In the genomic region with DNA sequence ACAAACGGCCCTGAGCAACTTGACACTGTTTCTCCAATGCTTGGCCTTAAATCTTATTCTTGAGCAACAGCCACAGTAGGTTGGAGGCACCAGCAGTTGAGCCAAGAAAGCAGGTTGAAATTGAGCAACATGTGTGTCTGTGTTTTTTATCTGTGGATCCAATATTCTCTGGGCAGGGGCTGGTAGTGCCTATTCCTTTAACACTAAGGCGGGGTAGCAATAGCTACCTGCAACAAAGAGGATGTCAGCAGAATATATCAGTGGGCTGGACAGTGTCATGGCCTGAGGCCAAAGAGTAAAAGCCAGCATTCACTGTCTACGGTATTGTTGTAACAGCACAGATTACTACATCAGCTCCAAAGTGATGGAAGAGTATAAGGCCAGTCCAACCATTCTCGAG, we compare ENCODE assay signal across 34 mouse cellular contexts. TPM values are rescaled to one million over a fixed set of nuclear protein-coding genes. Genes with fewer than 3 reads are reported as not detected.
A peak's percentile ranks its signal among the peaks of the same experiment; 100 is the strongest.
DNase-seq lines count a peak whose midpoint lies in the region; ATAC-seq and TF ChIP-seq lines count a peak whose summit lies in the region.
"Had no signal": no experiment of that assay in that cellular context is flagged by ENCODE, and none has a peak within 500 bp of the region (broad histone marks: within the 10 kb centered on the region; RNA-seq: fewer than 3 reads in every experiment).

No protein-coding gene starts in this region.

- H3K27ac ChIP-seq in heart, embryonic 11.5 days (ENCODE audit: low read depth, low read length) = no peak overlapping the region
- no peak overlapping the region for H3K27ac ChIP-seq in liver, adult 2 months (replicated peaks; ENCODE audit: insufficient read depth, low read depth, low read length)
- no peak overlapping the region for H3K27ac ChIP-seq in liver, postnatal 0 days (ENCODE audit: low read depth)
- H3K27ac ChIP-seq: forebrain, embryonic 12.5 days; hindbrain, embryonic 15.5 days; liver, embryonic 15.5 days; lung, embryonic 15.5 days; midbrain, embryonic 12.5 days; neural tube, embryonic 12.5 days; stomach, embryonic 15.5 days had no signal

- H3K27me3 ChIP-seq in heart, embryonic 11.5 days (ENCODE audit: control insufficient read depth, insufficient read depth, low read length) = no peaks in the 10 kb centered on the region
- no peaks in the 10 kb centered on the region for H3K27me3 ChIP-seq in liver, adult 2 months (ENCODE audit: control insufficient read depth, insufficient read depth, low read length)
- H3K27me3 ChIP-seq in liver, postnatal 0 days (ENCODE audit: insufficient read depth, low read length) = no peaks in the 10 kb centered on the region
- H3K27me3 ChIP-seq: forebrain, embryonic 12.5 days; hindbrain, embryonic 15.5 days; liver, embryonic 15.5 days; lung, embryonic 15.5 days; megakaryocyte, embryonic 14.5 days; midbrain, embryonic 12.5 days; neural tube, embryonic 12.5 days; stomach, embryonic 15.5 days had no signal

- whole genome bisulfite sequencing in heart, embryonic 11.5 days (ENCODE audit: insufficient replicate concordance) = 82% methylated on average over 4 of the region's 4 CpGs
- 18% methylated on average over 4 of the region's 4 CpGs for WGBS in liver, adult 2 months
- 69% methylated on average over 4 of the region's 4 CpGs for WGBS in liver, postnatal 0 days (ENCODE audit: insufficient replicate concordance)

- no peak overlapping the region for H3K4me2 ChIP-seq in heart, embryonic 11.5 days
- H3K4me2 ChIP-seq in liver, postnatal 0 days (ENCODE audit: low read depth, low read length) = no peak overlapping the region
- H3K4me2 ChIP-seq: forebrain, embryonic 12.5 days; hindbrain, embryonic 15.5 days; liver, embryonic 15.5 days; lung, embryonic 15.5 days; midbrain, embryonic 12.5 days; neural tube, embryonic 12.5 days; stomach, embryonic 15.5 days had no signal

- no peaks in the 10 kb centered on the region for H3K4me1 ChIP-seq in heart, embryonic 11.5 days (ENCODE audit: control insufficient read depth, insufficient read depth, low read length)
- no peaks in the 10 kb centered on the region for H3K4me1 ChIP-seq in liver, adult 2 months (ENCODE audit: control insufficient read depth, insufficient read depth, low read length)
- no peaks in the 10 kb centered on the region for H3K4me1 ChIP-seq in liver, postnatal 0 days (ENCODE audit: insufficient read depth)
- H3K4me1 ChIP-seq: forebrain, embryonic 12.5 days; hindbrain, embryonic 15.5 days; lung, embryonic 15.5 days; midbrain, embryonic 12.5 days; neural tube, embryonic 12.5 days; stomach, embryonic 15.5 days had no signal

- H3K9ac ChIP-seq in heart, embryonic 11.5 days (ENCODE audit: low read depth, low read length) = no peak overlapping the region
- H3K9ac ChIP-seq in liver, adult 2 months (ENCODE audit: low read depth, low read length) = no peak overlapping the region
- H3K9ac ChIP-seq in liver, postnatal 0 days (replicated peaks) = no peak overlapping the region
- H3K9ac ChIP-seq: forebrain, embryonic 12.5 days; forebrain, postnatal 0 days; hindbrain, embryonic 15.5 days; liver, embryonic 15.5 days; lung, embryonic 15.5 days; midbrain, embryonic 12.5 days; neural tube, embryonic 12.5 days; stomach, embryonic 15.5 days had no signal

- peaks cover 2% of the 10 kb centered on the region; the same call in 1 of the 2 replicates for H3K79me2 ChIP-seq in liver, adult 2 months (ENCODE audit: control insufficient read depth, insufficient read depth, low read length)

- no peak for ATAC-seq in heart, embryonic 11.5 days (replicated peaks; ENCODE audit: insufficient number of reproducible peaks, low FRiP score, low TSS enrichment)
- ATAC-seq in liver, postnatal 0 days = no peak
- ATAC-seq: forebrain, postnatal 0 days; inflammation-experienced regulatory T-cells, adult 6 months had no signal

- TF ChIP-seq POLR2A in liver, adult 2 months (IDR thresholded peaks at IDR 0.05; ENCODE audit: extremely low read depth, insufficient read depth, low read length) = no peak

- peaks cover 19% of the 10 kb centered on the region for H3K36me3 ChIP-seq in heart, embryonic 11.5 days (ENCODE audit: control insufficient read depth, insufficient read depth, low read length)
- peaks cover 40% of the 10 kb centered on the region for H3K36me3 ChIP-seq in liver, adult 2 months (ENCODE audit: control insufficient read depth, insufficient read depth, low read length)
- H3K36me3 ChIP-seq in liver, postnatal 0 days (replicated peaks; ENCODE audit: insufficient read depth, low read length) = peaks cover 59% of the 10 kb centered on the region

- no peak for TF ChIP-seq CTCF in liver, adult 2 months (IDR thresholded peaks at IDR 0.05; ENCODE audit: low read depth, low read length)
- TF ChIP-seq CTCF in liver, postnatal 0 days (IDR thresholded peaks at IDR 0.05; ENCODE audit: low read depth) = no peak

- peak; percentile 57 for DNase-seq in adrenal gland, adult 2 months
- DNase-seq in adrenal gland, adult 18-20 months (ENCODE audit: low spot score in 2 of 2) = no peak
- peak; percentile 85 for DNase-seq in heart, adult 11 months
- DNase-seq in liver, adult 2 months (ENCODE audit: extremely low read depth, low read depth, low spot score) = peak; percentile 77
- DNase-seq in liver, postnatal 0 days = no peak
- DNase-seq in gonadal fat pad, adult 2 months (ENCODE audit: low read depth) = peak; percentile 79
- DNase-seq in right cerebral cortex, postnatal 4 days = no peak
- DNase-seq: adrenal gland, postnatal 25 days; cerebellum, adult 2 months; cerebellum, postnatal 14 days; forebrain, postnatal 0 days; gastrocnemius, postnatal 25 days; kidney, adult 2 months; kidney, postnatal 36 days; layer of hippocampus, postnatal 36 days; liver; right cerebral cortex, adult 18-20 months had no signal

- H3K9me3 ChIP-seq in heart, embryonic 11.5 days (replicated peaks; ENCODE audit: control insufficient read depth, low read length) = no peaks in the 10 kb centered on the region
- H3K9me3 ChIP-seq in liver, postnatal 0 days (ENCODE audit: low read length) = no peaks in the 10 kb centered on the region
- H3K9me3 ChIP-seq: forebrain, embryonic 12.5 days; G1E; hindbrain, embryonic 15.5 days; liver, embryonic 15.5 days; lung, embryonic 15.5 days; megakaryocyte, embryonic 14.5 days; midbrain, embryonic 12.5 days; neural tube, embryonic 12.5 days; stomach, embryonic 15.5 days had no signal

- TF ChIP-seq EP300 in liver, postnatal 0 days (IDR thresholded peaks at IDR 0.05; ENCODE audit: low read depth) = no peak

- no peak overlapping the region for H3K4me3 ChIP-seq in heart, embryonic 11.5 days (ENCODE audit: low read depth, low read length)
- no peak overlapping the region for H3K4me3 ChIP-seq in liver, adult 2 months (ENCODE audit: insufficient read depth, low read depth, low read length)
- no peak overlapping the region for H3K4me3 ChIP-seq in liver, postnatal 0 days (ENCODE audit: low read depth, low read length)
- H3K4me3 ChIP-seq: erythroblast, embryonic 14.5 days; forebrain, embryonic 12.5 days; hindbrain, embryonic 15.5 days; liver, embryonic 15.5 days; lung, embryonic 15.5 days; megakaryocyte, embryonic 14.5 days; midbrain, embryonic 12.5 days; myocyte; neural tube, embryonic 12.5 days; stomach, embryonic 15.5 days had no signal

RNA-seq across cellular contexts. Expression of gene Faap100, which starts 17.1 kb away (rescaled TPM):
- total RNA-seq in adrenal gland, adult 2 months (2021) = 10 to 100 TPM; 17.6 to 24.1 TPM
- polyA plus RNA-seq in adrenal gland, adult 2 months (2012; rRNA removed) = 192 and 223 TPM in 2 replicates
- total RNA-seq in adrenal gland, adult 18-20 months (2021) = 10 to 100 TPM; 15.1 to 19.7 TPM
- polyA plus RNA-seq in heart, embryonic 11.5 days (2014; fragmentation: Nextera tagmentation; extraction: Ambion mirVana) = 24.2 and 29.6 TPM in 2 replicates
- 3.2 and 5.4 TPM in 2 replicates for total RNA-seq in liver, adult 2 months (2014; rRNA removed)
- polyA plus RNA-seq in liver, adult 2 months (2012; rRNA removed) = 10.8 and 14.9 TPM in 2 replicates
- polyA plus RNA-seq in liver, postnatal 0 days (2015; fragmentation: Nextera tagmentation; extraction: Ambion mirVana) = 5.5 and 5.8 TPM in 2 replicates
- 28.5 and 29.6 TPM in 2 replicates for polyA plus RNA-seq in gonadal fat pad, adult 2 months (2012; rRNA removed)

RNA-seq across cellular contexts. Expression of gene Fscn2, which starts 34.3 kb away (rescaled TPM):
- under 1 TPM; 0.17 to 0.58 TPM for total RNA-seq in adrenal gland, adult 2 months (2021)
- 0.16 and 0.22 TPM in 2 replicates for polyA plus RNA-seq in adrenal gland, adult 2 months (2012; rRNA removed)
- under 1 TPM in 1 of 2 experiments, not detected in 1; 0.33 TPM for total RNA-seq in adrenal gland, adult 18-20 months (2021)
- polyA plus RNA-seq in heart, embryonic 11.5 days (2014; fragmentation: Nextera tagmentation; extraction: Ambion mirVana) = 0.57 TPM in 1 of 2 replicates, not detected in the other
- not detected in 2 replicates for total RNA-seq in liver, adult 2 months (2014; rRNA removed)
- polyA plus RNA-seq in liver, adult 2 months (2012; rRNA removed) = not detected in 2 replicates
- not detected in 2 replicates for polyA plus RNA-seq in liver, postnatal 0 days (2015; fragmentation: Nextera tagmentation; extraction: Ambion mirVana)
- 0.56 and 0.78 TPM in 2 replicates for polyA plus RNA-seq in gonadal fat pad, adult 2 months (2012; rRNA removed)
- polyA plus RNA-seq: cerebellum, adult 2 months; erythroblast, embryonic 14.5 days; G1E; liver, embryonic 15.5 days had no signal

RNA-seq across cellular contexts. Expression of gene Nploc4, which starts 41.8 kb away (rescaled TPM):
- 100 to 1,000 TPM in 1 of 2 experiments, 10 to 100 TPM in 1; 76.6 to 108 TPM for total RNA-seq in adrenal gland, adult 2 months (2021)
- 129 and 132 TPM in 2 replicates for polyA plus RNA-seq in adrenal gland, adult 2 months (2012; rRNA removed)
- 10 to 100 TPM; 85.2 to 95.8 TPM for total RNA-seq in adrenal gland, adult 18-20 months (2021)
- polyA plus RNA-seq in heart, embryonic 11.5 days (2014; fragmentation: Nextera tagmentation; extraction: Ambion mirVana) = 31.0 and 36.7 TPM in 2 replicates
- 24.6 and 37.9 TPM in 2 replicates for total RNA-seq in liver, adult 2 months (2014; rRNA removed)
- polyA plus RNA-seq in liver, adult 2 months (2012; rRNA removed) = 51.5 and 58.9 TPM in 2 replicates
- polyA plus RNA-seq in liver, postnatal 0 days (2015; fragmentation: Nextera tagmentation; extraction: Ambion mirVana) = 12.5 and 12.8 TPM in 2 replicates
- polyA plus RNA-seq in gonadal fat pad, adult 2 months (2012; rRNA removed) = 68.8 and 71.4 TPM in 2 replicates

RNA-seq across cellular contexts. Expression of gene Tspan10, which starts 46.8 kb away (rescaled TPM):
- 1 to 10 TPM in 1 of 2 experiments, not detected in 1; 3.4 TPM for total RNA-seq in adrenal gland, adult 2 months (2021)
- 0.06 TPM in 1 of 2 replicates, not detected in the other for polyA plus RNA-seq in adrenal gland, adult 2 months (2012; rRNA removed)
- total RNA-seq in adrenal gland, adult 18-20 months (2021) = 1 to 10 TPM in 1 of 2 experiments, not detected in 1; 4.5 TPM
- not detected in 2 replicates for polyA plus RNA-seq in heart, embryonic 11.5 days (2014; fragmentation: Nextera tagmentation; extraction: Ambion mirVana)
- total RNA-seq in liver, adult 2 months (2014; rRNA removed) = not detected in 2 replicates
- polyA plus RNA-seq in liver, adult 2 months (2012; rRNA removed) = 0.05 TPM in 2 replicates
- not detected in 2 replicates for polyA plus RNA-seq in liver, postnatal 0 days (2015; fragmentation: Nextera tagmentation; extraction: Ambion mirVana)
- polyA plus RNA-seq in gonadal fat pad, adult 2 months (2012; rRNA removed) = not detected in 2 replicates
- total RNA-seq: adrenal gland, postnatal 25 days; forebrain, postnatal 0 days; hematopoietic stem cell, adult 5-6 weeks had no signal
- polyA plus RNA-seq: erythroblast, embryonic 14.5 days; forebrain, postnatal 0 days; G1E; hindbrain, embryonic 15.5 days; kidney, embryonic 16.5 days; limb, embryonic 11.5 days; liver, embryonic 15.5 days; lung, embryonic 15.5 days; midbrain, embryonic 12.5 days; midbrain, postnatal 0 days; myocyte; stomach, embryonic 15.5 days had no signal

RNA-seq across cellular contexts. Expression of gene Actg1, which starts 47.3 kb away (rescaled TPM):
- 1,000 to 10,000 TPM in 1 of 2 experiments, 100 to 1,000 TPM in 1; 913 to 1,618 TPM for total RNA-seq in adrenal gland, adult 2 months (2021)
- polyA plus RNA-seq in adrenal gland, adult 2 months (2012; rRNA removed) = 531 and 632 TPM in 2 replicates
- total RNA-seq in adrenal gland, adult 18-20 months (2021) = 1,000 to 10,000 TPM in 1 of 2 experiments, 100 to 1,000 TPM in 1; 972 to 2,157 TPM
- 1,448 and 1,508 TPM in 2 replicates for polyA plus RNA-seq in heart, embryonic 11.5 days (2014; fragmentation: Nextera tagmentation; extraction: Ambion mirVana)
- 68.0 and 123 TPM in 2 replicates for total RNA-seq in liver, adult 2 months (2014; rRNA removed)
- polyA plus RNA-seq in liver, adult 2 months (2012; rRNA removed) = 158 and 177 TPM in 2 replicates
- 463 and 498 TPM in 2 replicates for polyA plus RNA-seq in liver, postnatal 0 days (2015; fragmentation: Nextera tagmentation; extraction: Ambion mirVana)
- polyA plus RNA-seq in gonadal fat pad, adult 2 months (2012; rRNA removed) = 916 and 1,199 TPM in 2 replicates

Comparison
In these comparisons a context has a peak if more than half of its experiments do, and no peak if none do; other contexts are left out.
1. DNase-seq: peak in adrenal gland, adult 2 months (single experiment), heart, adult 11 months (single experiment), liver, adult 2 months (single experiment) and gonadal fat pad, adult 2 months (single experiment); none in adrenal gland, adult 18-20 months (0 of 2), liver, postnatal 0 days (single experiment) and right cerebral cortex, postnatal 4 days (single experiment).